Mouse (Mus musculus): ENCODE data around the gene Sae1. TPM values are rescaled to one million over a fixed set of nuclear protein-coding genes. Genes with fewer than 3 reads are reported as not detected.
A peak's percentile ranks its signal among the peaks of the same experiment; 100 is the strongest.

The Sae1 gene
- total and polyA plus RNA-seq, 2 experiments from 2014 or later, result 41.7 to 101 TPM

DNA sequence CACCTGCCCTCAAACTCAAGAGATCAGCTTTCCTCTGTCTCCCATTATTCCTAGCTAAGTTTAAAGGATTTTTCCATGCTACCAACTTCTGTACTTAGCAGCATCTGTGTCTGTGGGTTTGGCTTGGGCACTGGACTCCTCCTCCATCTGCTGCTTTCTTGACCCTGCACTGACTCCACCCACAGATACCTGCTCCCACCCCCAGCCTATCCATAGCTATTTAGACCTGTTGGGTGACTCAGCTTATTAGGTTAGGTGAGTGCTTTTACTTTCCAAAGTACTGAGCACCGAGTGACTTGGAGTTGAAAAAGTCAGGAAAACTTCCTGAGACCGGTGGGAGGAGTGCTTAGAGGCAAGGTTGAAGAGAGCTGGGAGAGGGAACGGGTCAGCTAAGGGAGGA, 27.8 kb upstream of the Sae1 start:
- no peaks in the 10 kb centered on the region for H3K9me3 ChIP-seq (replicated peaks; ENCODE audit: control insufficient read depth, low read length)
- DNase-seq (ENCODE audit: low spot score) (no peak), ATAC-seq (ENCODE audit: insufficient read depth, low read depth) (no peak)
- peaks cover 18% of the 10 kb centered on the region for H3K36me3 ChIP-seq (replicated peaks; ENCODE audit: control insufficient read depth, insufficient read depth, low read length)
- H3K4me2 ChIP-seq (ENCODE audit: low read depth, low read length), result no peak overlapping the region
- H3K27ac ChIP-seq (ENCODE audit: low read depth), result peak overlapping the region; percentile 91; the same call in 1 of the 2 replicates
- no peak overlapping the region for H3K9ac ChIP-seq (replicated peaks; ENCODE audit: low read depth, low read length)
- H3K4me3 ChIP-seq (ENCODE audit: low read depth, low read length), result no peak overlapping the region
- H3K27me3 ChIP-seq (ENCODE audit: control insufficient read depth, insufficient read depth, low read length), result no peaks in the 10 kb centered on the region
- TF ChIP-seq CTCF (IDR thresholded peaks at IDR 0.05; ENCODE audit: low read depth) (no peak), EP300 (IDR thresholded peaks at IDR 0.05; ENCODE audit: low read depth) (no peak)
- 83% methylated on average over 3 of the region's 3 CpGs for WGBS
- peaks cover 15% of the 10 kb centered on the region for H3K4me1 ChIP-seq (ENCODE audit: control insufficient read depth, insufficient read depth)

DNA sequence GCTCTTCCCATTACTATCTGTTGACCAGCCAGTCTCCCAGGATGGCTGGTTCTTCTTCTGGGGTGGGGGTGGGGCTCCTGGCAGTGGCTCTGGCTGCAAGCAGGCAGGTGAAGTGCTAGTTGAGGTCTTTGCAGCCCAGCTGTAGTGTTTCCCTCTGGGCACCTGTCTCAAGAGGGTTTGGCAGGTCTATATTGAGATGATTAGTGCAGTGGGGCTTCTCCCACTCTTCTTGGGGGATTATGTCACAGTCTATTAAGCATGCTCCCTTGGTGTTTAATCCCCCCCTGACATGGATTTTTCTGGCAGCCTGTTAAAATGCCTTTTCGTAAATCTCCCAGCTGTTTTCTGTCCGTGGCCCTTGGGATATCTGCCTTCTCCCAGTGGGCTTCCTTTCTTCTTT, 25.3 kb upstream of the Sae1 start:
- Histone ChIP-seq H3K4me1 (ENCODE audit: control insufficient read depth, insufficient read depth) (peaks cover 11% of the 10 kb centered on the region), H3K27me3 (ENCODE audit: control insufficient read depth, insufficient read depth, low read length) (no peaks in the 10 kb centered on the region), H3K27ac (ENCODE audit: low read depth) (no peak overlapping the region), H3K4me3 (ENCODE audit: low read depth, low read length) (no peak overlapping the region), H3K36me3 (replicated peaks; ENCODE audit: control insufficient read depth, insufficient read depth, low read length) (no peaks in the 10 kb centered on the region), H3K9me3 (replicated peaks; ENCODE audit: control insufficient read depth, low read length) (no peaks in the 10 kb centered on the region), H3K9ac (replicated peaks; ENCODE audit: low read depth, low read length) (no peak overlapping the region), H3K4me2 (ENCODE audit: low read depth, low read length) (no peak overlapping the region)
- DNase-seq (ENCODE audit: low spot score) (no peak), ATAC-seq (ENCODE audit: insufficient read depth, low read depth) (no peak)
- WGBS, result 83% methylated on average over 2 of the region's 2 CpGs
- TF ChIP-seq EP300 (IDR thresholded peaks at IDR 0.05; ENCODE audit: low read depth) (no peak), CTCF (IDR thresholded peaks at IDR 0.05; ENCODE audit: low read depth) (no peak)

DNA sequence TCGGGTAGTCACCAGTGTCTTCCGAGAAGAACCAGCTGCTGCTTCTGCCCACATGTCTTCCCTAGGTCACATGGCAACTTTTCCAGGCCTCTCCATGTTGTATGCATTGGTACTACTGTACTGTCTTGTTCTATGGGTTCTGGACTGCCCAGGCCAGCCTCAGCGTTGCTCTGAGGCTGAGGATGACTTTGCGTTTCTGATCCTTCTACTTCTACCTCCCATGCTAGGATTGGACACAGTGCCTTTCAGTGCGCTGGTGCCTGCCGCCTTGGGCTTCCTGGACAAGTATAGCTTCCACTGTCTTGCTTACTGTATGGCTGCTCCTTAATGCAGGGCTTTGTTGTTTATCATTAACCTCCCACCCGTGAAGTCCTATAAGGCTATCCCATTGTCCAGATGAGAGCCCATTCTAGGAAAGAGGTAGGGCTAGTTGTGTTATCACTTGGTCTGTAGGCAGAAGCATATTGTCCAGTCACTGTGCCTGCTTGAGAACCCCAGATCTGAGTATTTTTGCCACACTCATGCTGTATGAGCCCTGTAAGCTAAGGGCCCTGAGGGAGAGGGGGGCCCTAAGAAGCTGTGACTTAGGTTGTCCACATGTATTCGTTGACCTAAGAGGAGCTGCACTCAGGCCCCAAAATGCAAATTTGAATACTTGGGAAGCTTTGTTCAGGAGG, 24.8 kb upstream of the Sae1 start:
- ATAC-seq (ENCODE audit: insufficient read depth, low read depth) (no peak), DNase-seq (ENCODE audit: low spot score) (no peak)
- no peak overlapping the region for H3K4me2 ChIP-seq (ENCODE audit: low read depth, low read length)
- H3K9ac ChIP-seq (replicated peaks; ENCODE audit: low read depth, low read length), result no peak overlapping the region
- H3K4me3 ChIP-seq (ENCODE audit: low read depth, low read length), result no peak overlapping the region
- no peak overlapping the region for H3K27ac ChIP-seq (ENCODE audit: low read depth)
- H3K4me1 ChIP-seq (ENCODE audit: control insufficient read depth, insufficient read depth), result peaks cover 9% of the 10 kb centered on the region
- H3K27me3 ChIP-seq (ENCODE audit: control insufficient read depth, insufficient read depth, low read length), result no peaks in the 10 kb centered on the region
- H3K9me3 ChIP-seq (replicated peaks; ENCODE audit: control insufficient read depth, low read length), result no peaks in the 10 kb centered on the region
- TF ChIP-seq CTCF (IDR thresholded peaks at IDR 0.05; ENCODE audit: low read depth), result no peak
- no peak for TF ChIP-seq EP300 (IDR thresholded peaks at IDR 0.05; ENCODE audit: low read depth)
- H3K36me3 ChIP-seq (replicated peaks; ENCODE audit: control insufficient read depth, insufficient read depth, low read length), result no peaks in the 10 kb centered on the region
- WGBS, result 73% methylated on average over 8 of the region's 8 CpGs

DNA sequence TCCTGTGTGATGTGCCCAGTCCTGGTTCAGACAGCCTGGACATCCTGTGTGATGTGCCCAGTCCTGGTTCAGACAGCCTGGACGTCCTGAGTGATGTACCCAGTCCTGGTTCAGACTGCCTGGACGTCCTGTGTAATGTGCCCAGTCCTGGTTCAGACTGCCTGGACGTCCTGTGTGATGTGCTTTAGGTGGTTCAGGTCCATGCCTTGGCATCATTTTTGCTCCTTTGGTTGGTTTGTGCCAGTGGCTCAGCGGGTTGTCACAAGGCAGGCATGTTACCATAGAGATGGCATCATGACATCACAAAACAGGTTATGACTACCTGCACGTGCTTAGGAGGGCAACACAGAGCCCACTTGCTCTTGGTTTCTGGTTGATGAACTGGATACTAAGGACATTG, 23.5 kb upstream of the Sae1 start:
- TF ChIP-seq EP300 (IDR thresholded peaks at IDR 0.05; ENCODE audit: low read depth) (no peak), CTCF (IDR thresholded peaks at IDR 0.05; ENCODE audit: low read depth) (no peak)
- Histone ChIP-seq H3K27ac (ENCODE audit: low read depth) (no peak overlapping the region), H3K4me3 (ENCODE audit: low read depth, low read length) (no peak overlapping the region), H3K4me1 (ENCODE audit: control insufficient read depth, insufficient read depth) (peaks cover 4% of the 10 kb centered on the region), H3K4me2 (ENCODE audit: low read depth, low read length) (no peak overlapping the region), H3K36me3 (replicated peaks; ENCODE audit: control insufficient read depth, insufficient read depth, low read length) (no peaks in the 10 kb centered on the region), H3K9me3 (replicated peaks; ENCODE audit: control insufficient read depth, low read length) (no peaks in the 10 kb centered on the region), H3K27me3 (ENCODE audit: control insufficient read depth, insufficient read depth, low read length) (no peaks in the 10 kb centered on the region), H3K9ac (replicated peaks; ENCODE audit: low read depth, low read length) (no peak overlapping the region)
- 89% methylated on average over 5 of the region's 5 CpGs for WGBS
- ATAC-seq (ENCODE audit: insufficient read depth, low read depth) (no peak), DNase-seq (ENCODE audit: low spot score) (no peak)

DNA sequence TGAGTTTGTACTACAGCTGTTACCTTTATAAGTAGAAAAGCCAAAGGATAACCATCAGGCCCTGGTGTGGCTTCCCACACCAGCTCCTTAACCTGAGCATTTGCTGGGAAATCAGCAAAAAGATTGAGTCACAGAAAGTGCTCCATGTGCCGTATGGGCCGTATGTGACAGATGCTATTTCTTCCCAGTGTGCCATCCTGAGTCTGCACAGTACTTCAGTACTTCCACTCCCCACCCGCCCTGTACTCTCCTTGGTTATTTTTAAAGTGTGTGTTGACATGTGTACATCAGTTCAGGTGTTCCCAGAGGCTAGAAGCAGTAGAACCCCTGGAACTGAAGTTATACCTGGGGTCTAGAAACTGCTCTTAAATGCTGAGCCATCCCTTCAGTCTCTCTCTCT, 19.4 kb upstream of the Sae1 start:
- no peak for DNase-seq (ENCODE audit: low spot score)
- no peak overlapping the region for H3K4me2 ChIP-seq (ENCODE audit: low read depth, low read length)

More for the DNA sequence above, 19.4 kb upstream of the Sae1 start:
- H3K9me3 ChIP-seq (replicated peaks; ENCODE audit: control insufficient read depth, low read length), result no peaks in the 10 kb centered on the region
- H3K4me3 ChIP-seq (ENCODE audit: low read depth, low read length), result no peak overlapping the region
- no peak for ATAC-seq (ENCODE audit: insufficient read depth, low read depth)
- H3K4me1 ChIP-seq (ENCODE audit: control insufficient read depth, insufficient read depth), result peaks cover 32% of the 10 kb centered on the region
- H3K9ac ChIP-seq (replicated peaks; ENCODE audit: low read depth, low read length), result no peak overlapping the region
- H3K36me3 ChIP-seq (replicated peaks; ENCODE audit: control insufficient read depth, insufficient read depth, low read length), result no peaks in the 10 kb centered on the region
- WGBS, result 71% methylated on average over 3 of the region's 3 CpGs
- H3K27me3 ChIP-seq (ENCODE audit: control insufficient read depth, insufficient read depth, low read length), result no peaks in the 10 kb centered on the region
- TF ChIP-seq EP300 (IDR thresholded peaks at IDR 0.05; ENCODE audit: low read depth), result no peak
- TF ChIP-seq CTCF (IDR thresholded peaks at IDR 0.05; ENCODE audit: low read depth), result no peak
- H3K27ac ChIP-seq (ENCODE audit: low read depth), result no peak overlapping the region
